Mouse (Mus musculus): ENCODE measurements around the gene Arhgap10. TPM values are rescaled to one million over a fixed set of nuclear protein-coding genes. Genes with fewer than 3 reads are reported as not detected.

Arhgap10 gene
- total and polyA plus RNA-seq, 3 experiments: 2.7 to 5.9 (median 4.8) TPM

DNA sequence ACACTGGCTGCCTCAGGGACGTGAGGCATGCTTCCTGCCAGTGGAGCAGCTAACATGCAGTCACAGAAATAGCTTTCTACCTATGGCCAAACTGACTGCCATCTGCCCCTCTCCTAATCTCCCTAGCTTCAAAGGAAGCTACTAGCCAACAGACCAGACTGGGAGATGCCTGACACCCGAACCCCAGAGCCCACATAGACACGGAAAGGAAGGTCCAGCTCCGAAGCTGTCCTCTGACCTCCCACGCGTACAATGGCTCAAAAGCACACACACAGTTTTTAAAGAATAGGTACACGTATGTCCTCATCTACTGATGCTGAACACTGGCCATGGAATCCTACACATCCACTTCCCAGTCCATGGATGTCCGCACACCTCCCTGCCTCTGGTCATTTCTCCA, 2.0 kb downstream of the Arhgap10 start:
- no peak for DNase-seq (ENCODE audit: extremely low read depth)
- TF ChIP-seq MAZ (IDR thresholded peaks at IDR 0.05; ENCODE audit: low read depth, low read length): no peak
- TF ChIP-seq SIN3A (IDR thresholded peaks at IDR 0.05; ENCODE audit: low read length): no peak
- no peak for TF ChIP-seq ZKSCAN1 (IDR thresholded peaks at IDR 0.05; ENCODE audit: borderline replicate concordance, low read depth, low read length)
- no peak for TF ChIP-seq UBTF (IDR thresholded peaks at IDR 0.05; ENCODE audit: low read depth, low read length)
- no peak for TF ChIP-seq CHD1 (IDR thresholded peaks at IDR 0.05; ENCODE audit: low read depth, low read length)
- TF ChIP-seq TCF12 (IDR thresholded peaks at IDR 0.05; ENCODE audit: low read depth, low read length): no peak
- no peak for TF ChIP-seq GABPA (IDR thresholded peaks at IDR 0.05; ENCODE audit: insufficient replicate concordance, low read depth, low read length)
- H3K27ac ChIP-seq (ENCODE audit: insufficient read depth, low read depth): no peak overlapping the region
- in situ Hi-C loops (cut with MboI; ENCODE audit: low pct_ligation_motif_present, low pct_unique_long_range_greater_than_20kb, low sequenced_read_pairs): no loop called here
- H3K4me3 ChIP-seq (replicated peaks in 1 of 3; ENCODE audit: low read depth in 2 of 3, low read length in 2 of 3, poor library complexity in 1 of 3): no peak overlapping the region
- no peaks in the 10 kb centered on the region for H3K9me3 ChIP-seq (replicated peaks; ENCODE audit: low read length)
- dilution Hi-C loops (cut with MboI; ENCODE audit: extremely low pct_ligation_motif_present, extremely low pct_unique_long_range_greater_than_20kb, low sequenced_read_pairs): no loop called here
- H3K27me3 ChIP-seq (replicated peaks): peaks cover 12% of the 10 kb centered on the region
- H3K36me3 ChIP-seq (replicated peaks in 1 of 2; ENCODE audit: control insufficient read depth in 1 of 2, insufficient read depth in 1 of 2, low read length in 1 of 2): peaks cover 0 to 4% of the 10 kb centered on the region in 2 experiments
- no peak overlapping the region for H3K4me2 ChIP-seq (ENCODE audit: insufficient read depth, low read depth, poor library complexity, severe bottlenecking)
- no peak overlapping the region for H3K9ac ChIP-seq (ENCODE audit: insufficient read depth, low read depth)
- peaks cover under 1 to 22% of the 10 kb centered on the region in 2 experiments for H3K4me1 ChIP-seq (ENCODE audit: control insufficient read depth in 1 of 2, insufficient read depth in 2 of 2)
- peaks cover 5% of the 10 kb centered on the region for H3K79me2 ChIP-seq (replicated peaks; ENCODE audit: control insufficient read depth, extremely low read depth, insufficient read depth, poor library complexity, severe bottlenecking)

GRCm38 (mm10) chr8:77515201-77515600, 2.6 kb downstream of the Arhgap10 start:
- Histone ChIP-seq H3K9ac (ENCODE audit: insufficient read depth, low read depth) (no peak overlapping the region), H3K79me2 (replicated peaks; ENCODE audit: control insufficient read depth, extremely low read depth, insufficient read depth, poor library complexity, severe bottlenecking) (peaks cover 5% of the 10 kb centered on the region), H3K27me3 (replicated peaks) (peaks cover 12% of the 10 kb centered on the region), H3K4me2 (ENCODE audit: insufficient read depth, low read depth, poor library complexity, severe bottlenecking) (no peak overlapping the region), H3K4me1 (ENCODE audit: control insufficient read depth in 1 of 2, insufficient read depth in 2 of 2) (peaks cover 4 to 28% of the 10 kb centered on the region in 2 experiments), H3K4me3 (replicated peaks in 1 of 3; ENCODE audit: low read depth in 2 of 3, low read length in 2 of 3, poor library complexity in 1 of 3) (no peak overlapping the region), H3K27ac (ENCODE audit: insufficient read depth, low read depth) (no peak overlapping the region), H3K36me3 (replicated peaks in 1 of 2; ENCODE audit: control insufficient read depth in 1 of 2, insufficient read depth in 1 of 2, low read length in 1 of 2) (peaks cover 0 to 2% of the 10 kb centered on the region in 2 experiments), H3K9me3 (replicated peaks; ENCODE audit: low read length) (no peaks in the 10 kb centered on the region)
- dilution Hi-C loops (cut with MboI; ENCODE audit: extremely low pct_ligation_motif_present, extremely low pct_unique_long_range_greater_than_20kb, low sequenced_read_pairs): no loop called here
- in situ Hi-C loops (cut with MboI; ENCODE audit: low pct_ligation_motif_present, low pct_unique_long_range_greater_than_20kb, low sequenced_read_pairs): no loop called here
- no peak for TF ChIP-seq MEF2A (IDR thresholded peaks at IDR 0.05; ENCODE audit: borderline replicate concordance, low read depth, low read length)
- no peak for TF ChIP-seq SMC3 (IDR thresholded peaks at IDR 0.05; ENCODE audit: low read depth, low read length)
- TF ChIP-seq GABPA (IDR thresholded peaks at IDR 0.05; ENCODE audit: insufficient replicate concordance, low read depth, low read length): no peak
- no peak for TF ChIP-seq UBTF (IDR thresholded peaks at IDR 0.05; ENCODE audit: low read depth, low read length)
- TF ChIP-seq ZC3H11A (IDR thresholded peaks at IDR 0.05; ENCODE audit: low read depth, low read length): no peak
- no peak for TF ChIP-seq RAD21 (IDR thresholded peaks at IDR 0.05; ENCODE audit: low read depth, low read length)
- no peak for TF ChIP-seq TCF12 (IDR thresholded peaks at IDR 0.05; ENCODE audit: low read depth, low read length)
- TF ChIP-seq MAZ (IDR thresholded peaks at IDR 0.05; ENCODE audit: low read depth, low read length): no peak
- no peak for TF ChIP-seq USF1 (IDR thresholded peaks at IDR 0.05; ENCODE audit: low read depth, low read length)
- TF ChIP-seq RCOR1 (conservative IDR thresholded peaks at IDR 0.05; ENCODE audit: low read depth, low read length): no peak
- no peak for TF ChIP-seq CHD2 (IDR thresholded peaks at IDR 0.05; ENCODE audit: low read length)
- no peak for TF ChIP-seq E2F4 (IDR thresholded peaks at IDR 0.05; ENCODE audit: insufficient replicate concordance, low read depth, low read length)
- TF ChIP-seq POLR2AphosphoS2 (IDR thresholded peaks at IDR 0.05; ENCODE audit: low read depth, low read length): no peak
- TF ChIP-seq MAFK (IDR thresholded peaks at IDR 0.05; ENCODE audit: insufficient replicate concordance, low read length): no peak
- TF ChIP-seq KAT2A (IDR thresholded peaks at IDR 0.05; ENCODE audit: insufficient replicate concordance, low read length): no peak
- TF ChIP-seq JUN (IDR thresholded peaks at IDR 0.05; ENCODE audit: insufficient read depth, low read depth, low read length): no peak
- DNase-seq (ENCODE audit: extremely low read depth): no peak

Data from CH12.LX (cell line).